In genomic region chr3:146275360-146276025, GRCm38 (mm10) we compare ENCODE assay signal across 22 mouse cellular contexts. TPM values are rescaled to one million over a fixed set of nuclear protein-coding genes. Genes with fewer than 3 reads are reported as not detected.
A peak's percentile ranks its signal among the peaks of the same experiment; 100 is the strongest.
DNase-seq lines count a peak whose midpoint lies in the region; ATAC-seq lines count a peak whose summit lies in the region.
"Had no signal": no experiment of that assay in that cellular context is flagged by ENCODE, and none has a peak within 500 bp of the region (broad histone marks: within the 10 kb centered on the region; RNA-seq: fewer than 3 reads in every experiment).

No protein-coding gene starts in this region.

- WGBS in heart, embryonic 13.5 days = 48% methylated on average over 11 of the region's 11 CpGs
- 52% methylated on average over 11 of the region's 11 CpGs for WGBS in kidney, embryonic 14.5 days

- H3K4me1 ChIP-seq in heart, embryonic 13.5 days = peaks cover 78% of the 10 kb centered on the region
- no peaks in the 10 kb centered on the region; the same call in 1 of the 2 replicates for H3K4me1 ChIP-seq in kidney, embryonic 14.5 days (ENCODE audit: control insufficient read depth, insufficient read depth, low read length)
- H3K4me1 ChIP-seq: midbrain, embryonic 12.5 days had no signal

- H3K9ac ChIP-seq in heart, embryonic 13.5 days = no peak overlapping the region
- H3K9ac ChIP-seq in kidney, embryonic 14.5 days (ENCODE audit: low read depth, low read length) = no peak overlapping the region
- H3K9ac ChIP-seq: embryonic facial prominence, embryonic 13.5 days; kidney, embryonic 15.5 days; liver, postnatal 0 days; midbrain, embryonic 12.5 days; neural tube, embryonic 15.5 days had no signal

- no peak for DNase-seq in heart, postnatal 36 days
- DNase-seq in layer of hippocampus, adult 9-11 months = peak; percentile 48
- DNase-seq in layer of hippocampus, postnatal 10 days (ENCODE audit: low spot score in 2 of 2) = no peak
- peak; percentile 34 for DNase-seq in brain, adult 2 months (ENCODE audit: low read depth, low spot score)
- DNase-seq in cerebellum, postnatal 10 days = no peak
- DNase-seq: adrenal gland, postnatal 10 days; cerebellum, adult 2 months; gastrocnemius, postnatal 10 days; liver; liver, postnatal 0 days; lung, postnatal 14 days; right cerebral cortex, postnatal 4 days; thymus, postnatal 14 days had no signal

- no peaks in the 10 kb centered on the region for H3K36me3 ChIP-seq in heart, embryonic 13.5 days
- H3K36me3 ChIP-seq in kidney, embryonic 14.5 days (ENCODE audit: control insufficient read depth, insufficient read depth, low read length) = no peaks in the 10 kb centered on the region
- H3K36me3 ChIP-seq: embryonic facial prominence, embryonic 13.5 days; hindbrain, embryonic 10.5 days; kidney, embryonic 15.5 days; midbrain, embryonic 12.5 days; neural tube, embryonic 15.5 days had no signal

- H3K4me3 ChIP-seq in heart, embryonic 13.5 days = no peak overlapping the region
- no peak overlapping the region for H3K4me3 ChIP-seq in kidney, embryonic 14.5 days (ENCODE audit: low read length)
- H3K4me3 ChIP-seq: embryonic facial prominence, embryonic 13.5 days; hindbrain, embryonic 10.5 days; kidney, embryonic 15.5 days; midbrain, embryonic 12.5 days; neural tube, embryonic 15.5 days had no signal

- no peaks in the 10 kb centered on the region for H3K27me3 ChIP-seq in heart, embryonic 13.5 days (replicated peaks)
- H3K27me3 ChIP-seq in kidney, embryonic 14.5 days (ENCODE audit: control insufficient read depth, insufficient read depth, low read length) = no peaks in the 10 kb centered on the region
- H3K27me3 ChIP-seq: embryonic facial prominence, embryonic 13.5 days; kidney, embryonic 15.5 days; midbrain, embryonic 12.5 days; neural tube, embryonic 15.5 days had no signal

- no peak for ATAC-seq in heart, embryonic 13.5 days (ENCODE audit: extremely low read depth, insufficient number of reproducible peaks, low FRiP score, low TSS enrichment)
- ATAC-seq in megakaryocyte-erythroid progenitor cell, adult 5-6 weeks (replicated peaks; ENCODE audit: low FRiP score, low TSS enrichment, poor library complexity, severe bottlenecking) = peak; percentile 38; the same call in 1 of the 2 replicates
- ATAC-seq in kidney, embryonic 14.5 days (ENCODE audit: low FRiP score, low TSS enrichment) = no peak
- ATAC-seq: CD4-positive, CD25-positive, alpha-beta regulatory T cell, adult 4 months; liver, postnatal 0 days had no signal

- intact Hi-C loops in heart, postnatal 36 days (cut with DNase I) = loop anchor here (5.0 kb wide), 1 partner anchor 88 kb away; no protein-coding TSS in a partner anchor

- H3K27ac ChIP-seq in heart, embryonic 13.5 days (replicated peaks) = peak overlapping the region; percentile 89
- no peak overlapping the region for H3K27ac ChIP-seq in kidney, embryonic 14.5 days (ENCODE audit: low read depth, low read length)
- H3K27ac ChIP-seq: embryonic facial prominence, embryonic 13.5 days; hindbrain, embryonic 10.5 days; kidney, embryonic 15.5 days; midbrain, embryonic 12.5 days; neural tube, embryonic 15.5 days had no signal

- H3K9me3 ChIP-seq in heart, embryonic 13.5 days = no peaks in the 10 kb centered on the region
- H3K9me3 ChIP-seq in kidney, embryonic 14.5 days (ENCODE audit: control insufficient read depth, low read length) = no peaks in the 10 kb centered on the region
- H3K9me3 ChIP-seq: embryonic facial prominence, embryonic 13.5 days; hindbrain, embryonic 10.5 days; kidney, embryonic 15.5 days; midbrain, embryonic 12.5 days; neural tube, embryonic 15.5 days had no signal

- peak overlapping the region; percentile 18 for H3K4me2 ChIP-seq in heart, embryonic 13.5 days
- H3K4me2 ChIP-seq in kidney, embryonic 14.5 days (replicated peaks; ENCODE audit: low read depth, low read length) = no peak overlapping the region
- H3K4me2 ChIP-seq: embryonic facial prominence, embryonic 13.5 days; kidney, embryonic 15.5 days; midbrain, embryonic 12.5 days; neural tube, embryonic 15.5 days had no signal

RNA-seq across cellular contexts. Expression of gene Lpar3, which starts 54.7 kb away (rescaled TPM):
- 44.7 and 49.7 TPM in 2 replicates for polyA plus RNA-seq in heart, embryonic 13.5 days (2015; fragmentation: Nextera tagmentation; extraction: Ambion mirVana)
- total RNA-seq in heart, postnatal 36 days (2021) = under 1 TPM; 0.24 to 0.28 TPM
- total RNA-seq in layer of hippocampus, postnatal 10 days (2021) = under 1 TPM; 0.47 to 0.66 TPM
- total RNA-seq in megakaryocyte-erythroid progenitor cell, adult 5-6 weeks (2014; fragmentation: Nextera tagmentation) = not detected in 2 replicates
- total RNA-seq in megakaryocyte-erythroid progenitor cell, adult 5-6 weeks (2017) = not detected in 2 replicates
- 0.27 and 0.83 TPM in 2 replicates for polyA plus RNA-seq in kidney, embryonic 14.5 days (2014; fragmentation: Nextera tagmentation; extraction: Ambion mirVana)
- polyA plus RNA-seq: CD4-positive, CD25-positive, alpha-beta regulatory T cell, adult 4 months; liver, postnatal 0 days had no signal

Comparison
In these comparisons a context has a peak if more than half of its experiments do, and no peak if none do; other contexts are left out.
1. DNase-seq: peak in layer of hippocampus, adult 9-11 months (single experiment) and brain, adult 2 months (single experiment); none in heart, postnatal 36 days (0 of 2), layer of hippocampus, postnatal 10 days (0 of 2) and cerebellum, postnatal 10 days (0 of 2).